Mouse (Mus musculus) C2C12 (cell line): ENCODE results near the gene Gng7. TPM values are rescaled to one million over a fixed set of nuclear protein-coding genes. Genes with fewer than 3 reads are reported as not detected.

Experiments used
- H3K27me3 ChIP-seq: one replicate; pipeline ENCODE4 v1.6.1; 2011; ENCODE audit not compliant: control insufficient read depth, insufficient read depth, insufficient read length
- H3K36me3 ChIP-seq: one replicate; pipeline ENCODE4 v1.6.1; 2011; ENCODE audit not compliant: control insufficient read depth, insufficient read depth
- H3K4me3 ChIP-seq: one replicate; pipeline ENCODE4 v1.5.1; 2011; ENCODE audit warnings: mild to moderate bottlenecking, control low read depth; ENCODE audit not compliant: poor library complexity, insufficient read depth, severe bottlenecking
- H3K79me2 ChIP-seq: one replicate; pipeline ENCODE4 v1.6.1; 2011; ENCODE audit not compliant: control insufficient read depth, insufficient read depth
- H3K79me3 ChIP-seq: one replicate; pipeline ENCODE4 v1.6.1; 2011; ENCODE audit warnings: low read depth, control low read depth
- H3ac ChIP-seq: one replicate; pipeline ENCODE3; 2011; ENCODE audit warnings: low read depth; ENCODE audit not compliant: control insufficient read depth, insufficient read length
- CEBPB ChIP-seq: IDR thresholded peaks from one replicate; pipeline ENCODE4 v1.6.1; 2011; ENCODE audit warnings: low read depth, mild to moderate bottlenecking, control low read depth, moderate library complexity
- CTCF ChIP-seq: IDR thresholded peaks from one replicate; pipeline ENCODE4 v1.5.1; 2011; ENCODE audit not compliant: control insufficient read depth, insufficient read depth, insufficient read length
- FOSL1 ChIP-seq: IDR thresholded peaks from one replicate; pipeline ENCODE4 v1.8.0; 2011; ENCODE audit warnings: mild to moderate bottlenecking, low read length; ENCODE audit not compliant: poor library complexity, insufficient read depth, severe bottlenecking
- MAX ChIP-seq: IDR thresholded peaks from one replicate; pipeline ENCODE4 v1.6.1; 2011; ENCODE audit warnings: mild to moderate bottlenecking, control low read depth
- MYOD1 ChIP-seq: IDR thresholded peaks from one replicate; pipeline ENCODE4 v1.6.1; 2011; ENCODE audit warnings: low read depth; ENCODE audit not compliant: control insufficient read depth, insufficient read length
- MYOG ChIP-seq: IDR thresholded peaks from one replicate; pipeline ENCODE4 v1.6.1; 2011; ENCODE audit not compliant: control insufficient read depth, insufficient read length; ENCODE audit errors: extremely low read depth
- USF1 ChIP-seq: IDR thresholded peaks from one replicate; pipeline ENCODE4 v1.6.1; 2011; ENCODE audit warnings: low read depth, mild to moderate bottlenecking, control low read depth, moderate library complexity
- polyA plus RNA-seq: library from polyadenylated mRNA; unstranded; fragments of >200 nt; fragmentation: generic; extraction: Trizol; gene quantifications from one replicate; pipeline ENCODE4 v1.2.1, GENCODE M21; 2012; ENCODE audit warnings: missing spikeins

Gene Gng7
- polyA plus RNA-seq, 1 experiment, result 0.25 TPM

- no peak overlapping the region for H3ac ChIP-seq
- TF ChIP-seq MYOG, result no peak
- TF ChIP-seq MYOD1, result peak; percentile 80
- H3K79me3 ChIP-seq, result peaks cover 5% of the 10 kb centered on the region
- no peak overlapping the region for H3K4me3 ChIP-seq
- no peaks in the 10 kb centered on the region for H3K27me3 ChIP-seq
- no peaks in the 10 kb centered on the region for H3K36me3 ChIP-seq
- peaks cover 13% of the 10 kb centered on the region for H3K79me2 ChIP-seq
Observed at GRCm38 (mm10) chr10:80921923-80922322, 92.8 kb downstream of the Gng7 start.

GRCm38 (mm10) chr10:80917779-80918434 lies 96.8 kb downstream of the Gng7 start, which contains the start of gene Lmnb2:
Gene Lmnb2, minus strand, starts transcription at chr10:80918245.
- Histone ChIP-seq H3K4me3 (peak within 1 kb of the TSS; percentile 91), H3K79me3 (peaks cover 18% of the 10 kb centered on the region), H3K79me2 (peaks cover 53% of the 10 kb centered on the region), H3ac (peak within 1 kb of the TSS; percentile 75), H3K36me3 (peaks cover 7% of the 10 kb centered on the region), H3K27me3 (no peaks in the 10 kb centered on the region)
- TF ChIP-seq MAX (no peak), MYOD1 (no peak), USF1 (no peak), FOSL1 (no peak), MYOG (no peak), CEBPB (no peak)

DNA sequence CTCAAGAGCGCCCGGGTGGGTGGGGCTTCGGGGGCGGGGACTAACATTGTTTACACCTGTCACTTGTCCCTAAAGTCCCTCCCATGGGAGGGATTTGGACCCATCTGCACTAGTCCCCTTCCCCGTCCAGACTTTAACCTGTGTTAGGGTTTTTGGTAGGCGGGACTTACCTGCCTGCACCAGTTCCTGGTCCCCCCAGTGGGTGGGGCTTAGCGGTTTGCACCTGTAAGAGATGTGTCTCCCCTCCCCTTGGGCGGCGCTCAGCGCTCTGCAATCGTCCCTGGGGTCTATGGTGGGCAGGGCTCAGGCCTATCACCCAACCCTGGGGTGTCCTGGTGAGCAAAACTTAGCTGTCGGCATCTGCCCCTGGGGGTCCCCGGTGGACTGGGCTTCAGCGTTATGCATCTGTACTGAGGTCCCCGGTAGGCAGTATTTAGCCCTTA lies 97.4 kb downstream of the Gng7 start:
- H3K27me3 ChIP-seq, result no peaks in the 10 kb centered on the region
- peaks cover 12% of the 10 kb centered on the region for H3K36me3 ChIP-seq
- H3K4me3 ChIP-seq, result peak overlapping the region; percentile 91
- H3ac ChIP-seq, result peak overlapping the region; percentile 75
- H3K79me3 ChIP-seq, result peaks cover 18% of the 10 kb centered on the region
- peaks cover 57% of the 10 kb centered on the region for H3K79me2 ChIP-seq
- TF ChIP-seq MYOD1, result no peak
- TF ChIP-seq USF1, result no peak
- TF ChIP-seq MAX, result no peak
- TF ChIP-seq MYOG, result no peak
- TF ChIP-seq CEBPB, result no peak
- TF ChIP-seq FOSL1, result no peak
- no peak for TF ChIP-seq CTCF

DNA sequence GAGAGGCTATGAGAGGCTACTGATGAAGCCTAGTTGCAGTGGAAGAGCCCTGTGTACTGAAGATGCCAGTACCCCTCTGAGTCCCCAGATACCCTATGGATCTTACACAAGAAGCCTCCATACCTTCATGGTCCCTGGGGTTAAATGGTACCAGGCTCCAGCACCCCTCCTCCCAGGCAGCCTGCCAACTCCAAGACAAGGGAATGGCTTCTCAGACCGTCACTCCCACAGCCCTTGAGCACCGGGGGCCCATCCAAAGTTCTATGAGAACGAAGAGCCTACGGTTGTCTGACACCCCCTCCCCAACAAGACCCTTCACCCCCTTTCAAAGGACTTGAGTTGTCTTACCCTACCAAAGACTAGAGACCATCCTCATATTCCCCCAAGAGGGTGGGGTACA lies 99.0 kb downstream of the Gng7 start:
- TF ChIP-seq MYOG, result no peak
- no peak for TF ChIP-seq FOSL1
- TF ChIP-seq USF1, result no peak
- no peak for TF ChIP-seq MYOD1
- TF ChIP-seq MAX, result no peak
- TF ChIP-seq CEBPB, result no peak
- no peak for TF ChIP-seq CTCF
- H3ac ChIP-seq, result no peak overlapping the region
- H3K4me3 ChIP-seq, result no peak overlapping the region
- H3K79me2 ChIP-seq, result peaks cover 71% of the 10 kb centered on the region
- H3K36me3 ChIP-seq, result peaks cover 19% of the 10 kb centered on the region
- peaks cover 21% of the 10 kb centered on the region for H3K79me3 ChIP-seq
- H3K27me3 ChIP-seq, result no peaks in the 10 kb centered on the region

DNA sequence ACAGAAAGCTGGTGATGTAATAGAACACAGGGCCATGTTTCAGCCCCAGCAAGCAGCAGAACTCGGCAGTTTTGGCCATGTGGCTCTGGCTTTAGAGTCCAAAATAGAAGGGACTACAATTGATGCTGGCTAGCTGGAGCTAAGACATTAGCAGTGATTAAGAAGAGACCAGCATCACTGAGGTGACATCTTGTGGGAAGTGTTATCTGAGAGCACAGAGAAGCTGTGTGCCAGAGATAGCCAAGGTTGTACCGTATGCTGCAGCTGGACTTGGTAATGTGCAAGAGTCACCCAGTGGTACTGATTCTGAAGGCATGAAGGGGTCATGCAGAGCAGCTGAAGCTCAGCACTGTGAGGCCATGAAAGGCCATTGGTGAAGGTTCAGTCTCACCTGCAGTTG lies 99.5 kb downstream of the Gng7 start:
- peaks cover 22% of the 10 kb centered on the region for H3K79me3 ChIP-seq
- H3ac ChIP-seq, result no peak overlapping the region
- no peak overlapping the region for H3K4me3 ChIP-seq
- H3K27me3 ChIP-seq, result no peaks in the 10 kb centered on the region
- peaks cover 71% of the 10 kb centered on the region for H3K79me2 ChIP-seq
- peaks cover 24% of the 10 kb centered on the region for H3K36me3 ChIP-seq
- TF ChIP-seq MYOD1 (no peak), FOSL1 (no peak), MAX (no peak), CTCF (no peak)

DNA sequence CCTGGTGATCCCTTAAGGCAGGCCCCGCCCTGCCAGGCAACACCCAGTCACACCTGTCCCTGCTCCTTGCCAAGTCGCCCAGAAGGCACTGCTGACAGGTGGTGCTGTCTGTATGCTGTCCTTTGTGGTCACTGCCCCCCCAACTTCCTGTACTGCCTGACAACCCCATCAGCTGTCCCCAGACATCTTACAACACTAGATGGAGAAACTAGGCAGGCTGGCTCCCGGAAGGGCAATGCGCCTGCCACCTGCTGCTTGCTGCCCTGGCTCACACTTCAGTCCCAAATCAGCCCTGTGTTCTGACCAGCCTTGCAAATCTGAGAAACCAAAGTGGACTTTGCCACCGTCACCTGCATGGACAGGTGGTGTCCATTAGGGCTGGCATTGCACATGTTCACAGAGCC lies 100.5 kb downstream of the Gng7 start:
- Histone ChIP-seq H3K36me3 (peaks cover 28% of the 10 kb centered on the region), H3K4me3 (no peak overlapping the region), H3K27me3 (no peaks in the 10 kb centered on the region), H3K79me2 (peaks cover 71% of the 10 kb centered on the region), H3K79me3 (peaks cover 22% of the 10 kb centered on the region), H3ac (no peak overlapping the region)
- no peak for TF ChIP-seq FOSL1
- TF ChIP-seq CTCF, result no peak
- peak; percentile 99 for TF ChIP-seq MYOD1
- peak; percentile 76 for TF ChIP-seq MYOG
- no peak for TF ChIP-seq CEBPB
- no peak for TF ChIP-seq USF1
- no peak for TF ChIP-seq MAX
